Mouse (Mus musculus) large intestine, adult 2 months (tissue): ENCODE data around the gene Klhl8. TPM values are rescaled to one million over a fixed set of nuclear protein-coding genes. Genes with fewer than 3 reads are reported as not detected.

ENCODE experiments used
- DNase-seq: peaks from one replicate; pipeline ENCODE4 v3.0.0-alpha.2; 2012; ENCODE audit warnings: low read depth, low spot score
- WGBS: fragments of 180-500 bp; shearing (Covaris S2); methylation state at CpG from one replicate; pipeline ENCODE4 v1.1.7; 2018; 5-methylcytosine and 5-hydroxymethylcytosine counted together
- polyA plus RNA-seq: library from polyadenylated mRNA; depleted of rRNA; stranded (reverse); fragments of >200 nt; gene quantifications from 2 replicates; pipeline ENCODE4 v1.2.3, GENCODE M21; 2012; rRNA removed

The Klhl8 gene
- polyA plus RNA-seq, 1 experiment, result 2.4 TPM

GRCm38 (mm10) chr5:103817754-103818153 lies 93.3 kb downstream of the Klhl8 start:
- WGBS, result 0% methylated on average over 1 of the region's 1 CpGs
- no peak for DNase-seq

- no peak for DNase-seq
- 90% methylated on average over 3 of the region's 3 CpGs for WGBS
These were observed 94.3 kb downstream of the Klhl8 start for GRCm38 (mm10) chr5:103816718-103817117.

DNA sequence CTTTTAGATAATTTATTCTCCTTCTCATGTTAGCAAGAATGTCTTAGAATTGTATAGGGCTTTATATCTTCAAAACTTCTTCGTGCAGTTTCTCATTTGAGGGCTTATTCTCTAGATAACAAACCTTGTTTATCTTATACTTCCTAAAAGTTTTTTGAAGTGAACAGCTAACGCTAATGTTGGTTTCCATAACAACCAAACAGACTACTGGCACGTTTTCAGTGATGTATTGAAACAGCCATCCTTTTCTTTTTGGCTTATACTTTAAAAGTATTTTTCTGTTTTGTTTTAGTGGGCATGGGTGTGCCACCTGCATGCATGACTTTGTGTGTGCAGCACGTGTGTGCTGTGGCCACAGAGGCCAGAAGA lies 95.8 kb downstream of the Klhl8 start:
- WGBS, result 20% methylated on average over 4 of the region's 4 CpGs
- no peak for DNase-seq

DNA sequence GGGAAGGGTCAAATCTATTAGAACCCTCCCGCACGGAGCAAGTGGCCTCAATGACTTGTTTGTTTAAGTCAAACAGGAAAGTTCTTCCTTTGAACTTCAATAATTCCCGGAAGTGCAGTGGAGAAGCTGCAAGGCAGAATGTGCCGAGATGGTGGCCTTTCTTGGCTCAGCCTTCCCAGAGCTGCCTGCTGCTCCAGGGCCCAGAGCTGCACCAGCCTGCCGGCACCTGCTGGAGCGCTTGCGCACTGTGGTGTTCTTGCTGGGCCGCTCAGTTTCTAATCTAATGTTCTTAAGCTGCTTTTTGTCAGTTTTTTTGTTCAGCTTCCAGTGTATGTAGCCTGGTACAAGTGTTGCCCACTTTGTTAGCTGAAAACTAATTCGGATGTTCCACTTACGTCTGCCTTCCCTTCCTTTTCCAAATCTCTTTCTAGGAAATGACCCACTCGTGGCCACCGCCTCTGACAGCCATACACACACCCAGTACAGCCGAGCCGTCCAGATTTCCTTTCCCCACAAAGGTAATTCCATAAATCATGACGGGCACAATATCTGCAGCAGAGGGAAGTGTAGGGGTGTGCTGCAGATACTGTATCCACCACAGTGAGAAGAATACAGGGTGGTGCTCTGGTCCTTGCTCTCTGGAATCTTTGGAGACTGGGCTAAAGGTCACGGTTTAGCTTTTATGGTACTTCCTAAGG lies 96.4 kb downstream of the Klhl8 start:
- no peak for DNase-seq
- WGBS, result 27% methylated on average over 16 of the region's 16 CpGs

DNA sequence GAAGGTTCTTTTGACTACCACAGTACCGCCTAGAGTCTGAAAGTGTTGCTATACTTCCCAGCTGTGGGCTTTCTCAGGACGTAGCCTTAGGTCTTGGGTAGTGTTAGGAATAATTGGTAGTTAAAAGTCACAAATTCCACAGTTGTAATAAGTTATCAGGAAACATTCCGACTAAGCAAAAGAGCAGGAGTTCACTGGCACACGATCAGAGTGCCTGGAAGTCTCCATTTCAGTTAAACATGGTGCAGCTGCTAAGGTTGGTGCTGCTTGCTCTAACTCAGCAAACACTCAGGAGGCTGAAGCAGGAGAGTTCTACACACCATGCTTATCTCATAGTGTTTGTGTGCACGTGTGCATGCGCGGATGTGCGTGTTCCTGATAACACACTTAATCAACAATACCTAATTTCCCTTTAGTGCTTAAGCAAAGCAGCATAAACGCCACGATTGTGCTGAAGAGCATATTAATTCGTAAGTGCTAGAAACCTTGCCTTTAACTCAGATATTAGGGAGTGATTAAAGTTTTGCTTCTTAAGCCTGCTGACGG lies 97.0 kb downstream of the Klhl8 start:
- 73% methylated on average over 12 of the region's 12 CpGs for WGBS
- no peak for DNase-seq

GRCm38 (mm10) chr5:103813291-103813690 lies 97.8 kb downstream of the Klhl8 start:
- DNase-seq, result no peak
- 61% methylated on average over 5 of the region's 5 CpGs for WGBS

Other genes starting within 250 kb of the Klhl8 start
- 7.5 and 12.5 TPM in 2 replicates for gene Aff1, start 218.9 kb downstream of the Klhl8 start, polyA plus RNA-seq
- 12.8 and 20.0 TPM in 2 replicates for gene Hsd17b13, start 66.2 kb upstream of the Klhl8 start, polyA plus RNA-seq
- gene Hsd17b11, start 110.7 kb upstream of the Klhl8 start, polyA plus RNA-seq, result 86.9 and 124 TPM in 2 replicates
- 32.3 and 35.9 TPM in 2 replicates for gene Nudt9, start 135.0 kb upstream of the Klhl8 start, polyA plus RNA-seq
- not detected in 2 replicates for gene Gm17660, start 166.3 kb upstream of the Klhl8 start, polyA plus RNA-seq
- gene Sparcl1, start 202.5 kb upstream of the Klhl8 start, polyA plus RNA-seq, result 70.5 and 91.6 TPM in 2 replicates